Mouse (Mus musculus): ENCODE data around the gene Atp6v0a4. TPM values are rescaled to one million over a fixed set of nuclear protein-coding genes. Genes with fewer than 3 reads are reported as not detected.

The Atp6v0a4 gene
- 0.19 and 0.25 TPM in 2 replicates for polyA plus RNA-seq (2012; rRNA removed)

DNA sequence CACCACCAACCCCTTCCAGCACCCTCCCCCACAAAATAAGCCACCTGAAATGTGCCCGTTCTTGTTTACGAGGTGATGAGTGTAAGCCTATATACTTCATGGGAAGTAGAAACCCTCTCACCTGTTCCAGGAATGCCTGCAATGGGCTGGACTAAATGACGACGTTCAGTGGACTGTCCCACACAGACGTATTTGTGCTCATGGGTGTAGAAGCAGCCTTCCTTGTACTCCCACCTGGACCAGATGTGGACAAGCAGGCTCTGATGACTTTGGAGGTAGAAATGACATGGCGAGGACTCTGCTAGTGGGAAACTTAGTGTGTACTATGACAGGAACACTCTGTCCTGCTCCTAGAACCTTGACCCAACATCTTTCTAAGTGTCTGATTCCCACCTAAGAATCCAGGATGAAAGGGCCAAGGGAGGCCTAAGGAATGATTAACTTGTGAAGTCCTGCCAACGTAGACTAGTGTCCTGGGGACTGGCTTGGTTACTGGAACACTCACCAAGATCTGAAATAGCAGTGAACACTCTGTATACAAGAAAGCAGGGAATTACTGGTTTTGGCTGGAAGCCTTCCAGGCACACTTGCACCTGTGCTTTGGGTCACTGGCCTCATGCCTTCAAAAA is at the start of gene Atp6v0a4:
Gene Atp6v0a4 (minus strand): TSS at position 380 of the 629 bp plus-strand sequence.
- no peaks in the 10 kb centered on the region for H3K4me1 ChIP-seq (ENCODE audit: control insufficient read depth, insufficient read depth, low read length)
- H3K27me3 ChIP-seq (ENCODE audit: control insufficient read depth, insufficient read depth, low read length) = no peaks in the 10 kb centered on the region
- no peak within 1 kb of the TSS for H3K27ac ChIP-seq (ENCODE audit: insufficient read depth, low read length)
- TF ChIP-seq POLR2A (IDR thresholded peaks at IDR 0.05; ENCODE audit: borderline replicate concordance, insufficient read depth, low read length) (no peak), CTCF (IDR thresholded peaks at IDR 0.05; ENCODE audit: borderline replicate concordance, insufficient read depth, low read depth, low read length) (no peak)
- no peak for DNase-seq
- WGBS = 88% methylated on average over 7 of the region's 7 CpGs
- H3K4me3 ChIP-seq (replicated peaks; ENCODE audit: insufficient read depth, low read depth, low read length) = no peak within 1 kb of the TSS

DNA sequence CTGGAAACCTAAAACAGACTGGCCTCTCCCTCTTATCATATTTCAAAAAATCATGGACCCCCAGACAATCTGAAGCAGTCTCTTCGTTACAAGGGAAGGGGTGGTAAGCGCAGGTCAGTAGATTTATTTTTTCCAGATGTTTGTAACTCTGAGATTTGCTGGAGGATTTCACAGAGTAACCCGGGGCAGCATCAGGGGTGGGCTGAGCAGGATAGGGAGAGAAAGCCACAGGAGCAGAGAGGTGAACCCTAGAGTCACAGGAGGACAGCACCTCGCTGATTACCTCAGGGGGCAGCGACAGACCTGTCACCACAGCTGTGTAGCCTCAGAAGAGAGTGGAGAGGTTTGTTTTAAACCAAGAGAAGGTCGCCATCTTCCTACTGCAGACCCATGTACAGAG is 41.0 kb upstream of the Atp6v0a4 start:
- no peak for TF ChIP-seq CTCF (IDR thresholded peaks at IDR 0.05; ENCODE audit: borderline replicate concordance, insufficient read depth, low read depth, low read length)
- TF ChIP-seq POLR2A (IDR thresholded peaks at IDR 0.05; ENCODE audit: borderline replicate concordance, insufficient read depth, low read length) = no peak
- Histone ChIP-seq H3K27ac (ENCODE audit: insufficient read depth, low read length) (no peak overlapping the region), H3K27me3 (ENCODE audit: control insufficient read depth, insufficient read depth, low read length) (no peaks in the 10 kb centered on the region), H3K4me1 (ENCODE audit: control insufficient read depth, insufficient read depth, low read length) (no peaks in the 10 kb centered on the region), H3K4me3 (replicated peaks; ENCODE audit: insufficient read depth, low read depth, low read length) (no peak overlapping the region)
- no peak for DNase-seq
- 85% methylated on average over 6 of the region's 6 CpGs for WGBS

DNA sequence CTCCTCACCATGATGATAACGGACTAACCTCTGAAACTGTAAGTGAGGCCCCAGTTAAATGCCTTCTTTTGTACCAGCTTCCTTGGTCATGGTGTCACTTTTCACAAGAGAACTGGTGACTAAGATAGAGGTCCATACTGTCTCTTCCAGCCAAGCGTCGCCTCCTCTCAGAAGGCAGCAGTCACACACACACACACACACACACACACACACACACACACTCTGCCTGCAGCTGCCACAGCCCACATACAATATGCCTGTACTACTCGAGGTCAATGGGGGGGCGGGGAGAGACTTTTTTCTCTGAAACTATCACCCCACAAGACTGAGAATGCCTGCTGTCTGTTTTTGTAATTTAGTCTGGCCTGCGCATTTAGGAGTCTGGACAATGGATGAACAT is 40.3 kb upstream of the Atp6v0a4 start:
- DNase-seq = no peak
- Histone ChIP-seq H3K4me1 (ENCODE audit: control insufficient read depth, insufficient read depth, low read length) (no peaks in the 10 kb centered on the region), H3K4me3 (replicated peaks; ENCODE audit: insufficient read depth, low read depth, low read length) (no peak overlapping the region), H3K27me3 (ENCODE audit: control insufficient read depth, insufficient read depth, low read length) (no peaks in the 10 kb centered on the region), H3K27ac (ENCODE audit: insufficient read depth, low read length) (no peak overlapping the region)
- 93% methylated on average over 6 of the region's 6 CpGs for WGBS
- TF ChIP-seq POLR2A (IDR thresholded peaks at IDR 0.05; ENCODE audit: borderline replicate concordance, insufficient read depth, low read length) (no peak), CTCF (IDR thresholded peaks at IDR 0.05; ENCODE audit: borderline replicate concordance, insufficient read depth, low read depth, low read length) (no peak)

DNA sequence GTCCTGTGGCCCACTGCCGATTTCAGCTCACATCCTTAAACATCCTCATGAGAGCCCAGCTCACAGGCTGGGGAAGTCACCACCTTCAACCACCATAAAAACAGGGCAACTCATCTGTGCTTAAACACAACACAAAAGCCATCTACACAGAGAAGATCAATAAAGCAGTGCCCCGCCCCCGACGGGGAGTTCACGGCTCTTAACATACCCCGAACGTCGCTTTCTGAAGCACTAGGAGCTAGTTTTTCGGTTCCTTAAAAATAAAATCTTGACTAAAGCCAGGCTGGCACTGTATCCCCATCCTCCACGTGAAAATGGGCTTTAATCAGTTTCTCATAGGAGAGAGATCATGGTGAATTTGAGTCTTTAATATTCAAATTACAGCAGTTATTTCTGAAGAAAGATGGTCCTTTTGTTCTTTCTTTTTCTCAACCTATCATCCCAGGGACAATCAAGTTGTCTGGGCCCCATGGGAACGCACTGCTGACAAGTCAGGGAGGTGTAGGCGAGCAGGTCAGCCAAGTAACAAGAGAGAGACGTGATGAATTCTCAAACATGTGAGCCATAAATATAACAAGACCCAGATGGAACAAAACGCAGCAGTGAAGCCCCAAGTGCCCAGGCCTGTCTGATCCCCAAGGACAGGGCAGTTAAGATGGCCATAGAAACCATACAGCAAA is 38.6 kb upstream of the Atp6v0a4 start:
- no peaks in the 10 kb centered on the region for H3K27me3 ChIP-seq (ENCODE audit: control insufficient read depth, insufficient read depth, low read length)
- TF ChIP-seq CTCF (IDR thresholded peaks at IDR 0.05; ENCODE audit: borderline replicate concordance, insufficient read depth, low read depth, low read length) (no peak), POLR2A (IDR thresholded peaks at IDR 0.05; ENCODE audit: borderline replicate concordance, insufficient read depth, low read length) (no peak)
- 70% methylated on average over 14 of the region's 14 CpGs for WGBS
- H3K4me1 ChIP-seq (ENCODE audit: control insufficient read depth, insufficient read depth, low read length) = no peaks in the 10 kb centered on the region
- no peak overlapping the region for H3K27ac ChIP-seq (ENCODE audit: insufficient read depth, low read length)
- H3K4me3 ChIP-seq (replicated peaks; ENCODE audit: insufficient read depth, low read depth, low read length) = no peak overlapping the region
- DNase-seq = no peak

DNA sequence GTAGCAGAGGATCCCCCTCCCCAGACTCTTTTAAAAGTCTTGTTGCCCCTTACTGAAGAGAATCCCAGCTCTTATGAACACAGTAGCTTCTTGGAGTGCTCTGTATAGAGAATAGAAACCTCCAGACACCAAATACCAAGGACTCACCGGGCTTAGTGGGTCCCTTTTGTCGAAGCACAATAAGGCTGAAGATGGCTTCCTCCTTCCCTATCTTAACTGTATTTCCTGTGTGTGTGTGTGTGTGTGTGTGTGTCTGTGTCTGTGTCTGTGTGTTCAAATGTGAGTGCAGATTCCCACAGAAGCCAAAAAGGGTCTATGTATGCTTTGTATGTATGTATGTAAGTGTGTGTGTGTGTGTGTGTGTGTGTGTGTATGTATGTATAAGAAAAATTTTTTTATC is 36.2 kb upstream of the Atp6v0a4 start:
- Histone ChIP-seq H3K4me1 (ENCODE audit: control insufficient read depth, insufficient read depth, low read length) (no peaks in the 10 kb centered on the region), H3K27me3 (ENCODE audit: control insufficient read depth, insufficient read depth, low read length) (no peaks in the 10 kb centered on the region), H3K4me3 (replicated peaks; ENCODE audit: insufficient read depth, low read depth, low read length) (no peak overlapping the region), H3K27ac (ENCODE audit: insufficient read depth, low read length) (no peak overlapping the region)
- 70% methylated on average over 2 of the region's 2 CpGs for WGBS
- DNase-seq = no peak
- TF ChIP-seq CTCF (IDR thresholded peaks at IDR 0.05; ENCODE audit: borderline replicate concordance, insufficient read depth, low read depth, low read length) (no peak), POLR2A (IDR thresholded peaks at IDR 0.05; ENCODE audit: borderline replicate concordance, insufficient read depth, low read length) (no peak)

DNA sequence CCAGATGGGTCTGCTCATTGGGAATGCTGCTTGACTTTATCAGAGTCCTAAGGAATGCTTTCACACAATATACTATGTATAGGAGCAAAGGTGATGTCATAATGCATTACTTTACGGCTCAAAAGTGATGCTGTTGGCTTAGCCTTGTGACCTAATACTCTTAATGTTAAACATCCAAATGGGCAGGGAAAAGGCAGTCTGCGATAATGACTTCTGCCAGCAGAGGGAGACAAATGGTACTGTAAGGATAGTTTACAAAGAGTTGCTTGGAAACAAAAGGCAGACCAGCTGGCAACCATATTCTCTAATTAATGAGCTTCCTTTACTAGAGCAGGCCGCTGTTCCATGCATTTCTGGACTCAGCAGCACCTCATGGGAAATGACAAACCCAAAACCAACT is 35.7 kb upstream of the Atp6v0a4 start:
- 8% methylated on average over 3 of the region's 3 CpGs for WGBS
- TF ChIP-seq POLR2A (IDR thresholded peaks at IDR 0.05; ENCODE audit: borderline replicate concordance, insufficient read depth, low read length) (no peak), CTCF (IDR thresholded peaks at IDR 0.05; ENCODE audit: borderline replicate concordance, insufficient read depth, low read depth, low read length) (peak; percentile 63)
- Histone ChIP-seq H3K27ac (ENCODE audit: insufficient read depth, low read length) (no peak overlapping the region), H3K27me3 (ENCODE audit: control insufficient read depth, insufficient read depth, low read length) (no peaks in the 10 kb centered on the region), H3K4me3 (replicated peaks; ENCODE audit: insufficient read depth, low read depth, low read length) (no peak overlapping the region), H3K4me1 (ENCODE audit: control insufficient read depth, insufficient read depth, low read length) (no peaks in the 10 kb centered on the region)
- DNase-seq = peak; percentile 86 to 87

DNA sequence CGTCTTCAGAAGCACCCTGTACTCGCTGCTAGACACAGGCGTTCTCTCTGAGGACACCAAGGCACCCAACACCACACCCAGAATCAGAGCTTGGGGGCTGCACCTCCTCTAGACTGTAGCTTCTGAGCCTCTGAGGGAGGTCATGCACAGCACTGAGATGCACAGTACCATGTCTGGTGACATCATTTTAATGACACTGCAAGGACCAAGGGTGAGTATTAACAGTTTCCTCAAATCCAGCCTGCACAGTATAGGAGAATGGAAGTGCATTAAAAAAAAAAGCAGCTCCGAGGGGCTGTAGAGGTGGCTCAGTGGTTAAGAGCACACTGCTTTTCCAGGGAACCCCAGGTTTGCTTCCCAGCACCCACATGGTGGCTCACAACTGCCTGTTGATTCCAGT is 35.2 kb upstream of the Atp6v0a4 start:
- no peaks in the 10 kb centered on the region for H3K27me3 ChIP-seq (ENCODE audit: control insufficient read depth, insufficient read depth, low read length)
- H3K4me3 ChIP-seq (replicated peaks; ENCODE audit: insufficient read depth, low read depth, low read length) = no peak overlapping the region
- DNase-seq = no peak
- no peak for TF ChIP-seq POLR2A (IDR thresholded peaks at IDR 0.05; ENCODE audit: borderline replicate concordance, insufficient read depth, low read length)
- no peak for TF ChIP-seq CTCF (IDR thresholded peaks at IDR 0.05; ENCODE audit: borderline replicate concordance, insufficient read depth, low read depth, low read length)
- H3K4me1 ChIP-seq (ENCODE audit: control insufficient read depth, insufficient read depth, low read length) = no peaks in the 10 kb centered on the region
- WGBS = 89% methylated on average over 4 of the region's 4 CpGs
- H3K27ac ChIP-seq (ENCODE audit: insufficient read depth, low read length) = no peak overlapping the region

DNA sequence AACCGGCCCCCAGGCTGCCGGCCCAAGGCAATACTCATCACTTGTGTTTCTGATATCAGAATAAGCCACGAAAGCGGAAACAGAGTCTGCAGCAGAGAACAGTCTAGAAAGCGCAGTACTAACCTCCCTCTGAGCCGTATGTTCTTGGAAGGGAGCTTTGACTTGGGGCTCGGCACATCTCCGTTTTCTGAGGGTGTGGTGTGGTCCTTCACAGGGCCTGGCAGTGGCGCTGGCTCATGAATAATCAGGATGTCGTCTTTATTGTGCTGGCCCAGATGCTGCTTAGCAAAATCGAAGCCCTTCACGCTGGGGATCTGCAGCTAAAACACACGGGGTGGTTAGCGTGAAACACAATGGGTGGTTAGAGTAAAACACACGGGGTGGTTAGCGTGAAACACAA is 33.5 kb upstream of the Atp6v0a4 start:
- no peaks in the 10 kb centered on the region for H3K27me3 ChIP-seq (ENCODE audit: control insufficient read depth, insufficient read depth, low read length)
- DNase-seq = no peak
- no peak for TF ChIP-seq CTCF (IDR thresholded peaks at IDR 0.05; ENCODE audit: borderline replicate concordance, insufficient read depth, low read depth, low read length)
- TF ChIP-seq POLR2A (IDR thresholded peaks at IDR 0.05; ENCODE audit: borderline replicate concordance, insufficient read depth, low read length) = no peak
- H3K27ac ChIP-seq (ENCODE audit: insufficient read depth, low read length) = no peak overlapping the region
- H3K4me1 ChIP-seq (ENCODE audit: control insufficient read depth, insufficient read depth, low read length) = no peaks in the 10 kb centered on the region
- H3K4me3 ChIP-seq (replicated peaks; ENCODE audit: insufficient read depth, low read depth, low read length) = no peak overlapping the region
- 62% methylated on average over 16 of the region's 16 CpGs for WGBS
